Mouse (Mus musculus) left cerebral cortex, adult 2 months (tissue): Measurements from ENCODE around the gene Frs2. TPM values are rescaled to one million over a fixed set of nuclear protein-coding genes. Genes with fewer than 3 reads are reported as not detected.
A peak's percentile ranks its signal among the peaks of the same experiment; 100 is the strongest.

Experiments
- DNase-seq, 2 experiments: peaks; one replicate each; pipeline ENCODE4 v3.0.0; 2021 to 2022; ENCODE audit warnings: low spot score in 2 of 2, mixed read lengths in 1 of 2; ENCODE audit errors: extremely low spot score in 1 of 2
- H3K27ac ChIP-seq: fragments of 200-600 bp; 2 replicates; pipeline ENCODE4 v1.8.1; 2022
- H3K4me3 ChIP-seq: fragments of 200-600 bp; 2 replicates; pipeline ENCODE4 v1.8.1; 2022
- CTCF ChIP-seq: fragments of 200-600 bp; IDR thresholded peaks from 2 replicates; pipeline ENCODE4 v1.8.1; 2022; ENCODE audit warnings: antibody characterized with exemption, mild to moderate bottlenecking, moderate library complexity
- intact Hi-C: fragments of 180-260 bp; cut with DNase I; formaldehyde crosslinking; loops from one replicate; pipeline ENCODE4 v1.15.1; 2025
- total RNA-seq, 2 experiments: library from RNA; stranded (reverse); gene quantifications; 2 replicates each; pipeline ENCODE4 v1.2.3; 2021

Gene Frs2
- total RNA-seq, 2 experiments from 2014 or later, result 36.6 to 36.9 TPM

DNA sequence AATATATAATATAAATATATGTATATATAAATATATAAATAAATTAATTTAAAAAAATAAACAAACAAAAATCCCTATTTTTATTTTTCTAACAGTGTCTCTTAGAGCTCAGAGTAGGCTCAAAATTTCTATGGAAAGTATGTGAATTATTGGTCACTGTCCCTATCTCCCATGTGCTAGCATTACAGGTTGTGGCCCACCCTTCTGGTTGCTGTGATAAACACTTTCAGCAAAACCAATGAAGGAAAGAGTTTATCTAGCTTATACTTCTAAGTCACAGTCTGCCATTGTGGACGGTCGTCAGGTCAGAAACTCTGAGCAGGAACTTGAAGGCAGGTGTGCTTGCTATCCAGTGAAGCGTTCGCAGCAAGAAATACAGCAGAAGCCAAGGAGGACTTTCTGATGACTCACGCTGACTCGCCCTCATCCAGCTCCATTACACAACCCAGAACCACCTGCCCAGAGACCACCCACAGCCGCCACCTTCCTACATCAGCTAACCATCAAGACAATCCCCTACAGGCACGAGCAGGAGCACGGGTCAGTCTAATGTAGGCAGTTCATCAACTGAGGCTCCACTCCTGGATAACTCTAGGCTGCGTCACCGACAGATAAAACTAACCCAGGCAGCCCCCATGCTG lies 18.6 kb upstream of the Frs2 start:
- Histone ChIP-seq H3K27ac (no peak overlapping the region), H3K4me3 (no peak overlapping the region)
- intact Hi-C loops, result no loop called here
- no peak for TF ChIP-seq CTCF
- no peak for DNase-seq

DNA sequence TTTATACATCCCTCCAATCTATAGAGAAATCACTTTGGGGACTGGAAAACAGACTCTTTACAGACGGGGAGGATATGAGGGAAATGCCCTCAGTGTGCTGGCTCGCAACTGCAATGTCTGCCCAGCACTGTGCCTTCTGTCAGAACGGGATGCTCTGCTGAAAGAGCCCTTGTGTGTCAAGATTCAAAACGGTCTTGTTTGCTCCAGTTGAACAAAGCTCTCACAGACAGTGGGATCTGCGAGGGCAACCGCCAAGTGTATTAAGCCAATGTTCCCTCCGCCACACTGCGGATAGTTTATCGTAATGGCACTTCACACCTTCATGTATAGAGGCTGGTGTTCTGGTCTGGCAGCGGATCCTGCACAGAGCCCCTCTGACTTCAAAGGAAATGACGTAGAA lies 14.3 kb upstream of the Frs2 start:
- no peak for TF ChIP-seq CTCF
- intact Hi-C loops, result no loop called here
- H3K27ac ChIP-seq, result no peak overlapping the region
- no peak overlapping the region for H3K4me3 ChIP-seq
- no peak for DNase-seq

DNA sequence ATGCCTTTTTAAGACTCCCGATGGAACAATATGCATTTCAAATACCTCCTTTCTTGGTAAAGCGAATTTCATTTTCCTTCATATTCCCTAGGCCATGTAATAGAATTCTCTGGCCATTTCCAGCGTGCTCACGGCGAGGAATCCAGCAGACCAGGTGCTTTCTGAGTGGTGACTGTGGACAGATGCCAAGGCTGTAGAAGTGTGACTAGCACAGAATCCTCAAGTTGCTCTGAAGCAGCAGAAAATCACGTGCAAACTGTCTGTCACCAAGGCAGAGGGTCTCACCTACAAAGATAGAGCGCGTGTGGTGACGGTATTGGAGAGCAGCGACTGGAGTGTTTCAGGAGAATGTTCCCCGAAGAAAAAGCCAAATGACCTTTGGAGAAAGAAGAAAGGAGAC lies 11.8 kb upstream of the Frs2 start:
- Histone ChIP-seq H3K27ac (no peak overlapping the region), H3K4me3 (no peak overlapping the region)
- TF ChIP-seq CTCF, result no peak
- intact Hi-C loops, result no loop called here
- DNase-seq, result no peak

DNA sequence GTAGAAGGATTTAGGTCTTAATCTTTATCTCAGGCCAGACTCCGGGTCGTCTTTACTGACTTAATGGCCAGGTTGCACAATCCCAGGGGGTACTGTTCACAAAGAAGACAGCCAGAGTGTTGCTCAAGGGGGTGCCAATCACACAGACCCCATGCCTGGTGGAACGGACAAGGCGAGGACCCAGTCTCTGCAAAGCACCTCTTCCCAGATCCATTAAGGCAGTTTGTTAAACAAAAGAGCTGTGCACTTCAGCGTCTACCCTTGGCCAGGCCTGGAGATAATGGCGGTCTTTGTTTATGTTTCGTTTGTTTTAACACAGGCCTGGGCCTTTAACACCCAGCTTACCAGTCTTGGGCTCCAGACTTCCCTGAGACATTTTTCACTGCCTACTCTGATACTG lies 3.9 kb upstream of the Frs2 start:
- no peak overlapping the region for H3K4me3 ChIP-seq
- no peak for DNase-seq
- intact Hi-C loops, result no loop called here
- TF ChIP-seq CTCF, result no peak
- H3K27ac ChIP-seq, result no peak overlapping the region

DNA sequence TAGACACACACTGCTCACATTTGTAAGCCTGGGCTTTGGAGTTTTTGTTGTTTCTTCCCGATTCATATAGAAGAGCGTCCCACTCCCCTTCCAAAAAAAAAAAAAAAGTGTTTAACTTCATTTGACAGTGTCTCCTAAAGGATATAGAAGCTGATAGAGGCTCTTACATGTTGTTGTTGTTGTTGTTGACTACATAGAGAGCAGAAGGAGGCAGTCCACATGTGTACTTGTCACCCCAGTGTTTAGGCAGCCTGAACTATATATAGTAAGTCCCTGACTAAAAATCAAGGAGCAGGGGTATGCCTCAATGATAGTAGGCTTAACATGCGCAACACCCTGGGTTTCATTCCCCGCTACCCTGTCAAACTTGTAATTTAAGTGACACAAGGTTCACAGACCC lies 3.3 kb upstream of the Frs2 start:
- intact Hi-C loops, result no loop called here

DNA sequence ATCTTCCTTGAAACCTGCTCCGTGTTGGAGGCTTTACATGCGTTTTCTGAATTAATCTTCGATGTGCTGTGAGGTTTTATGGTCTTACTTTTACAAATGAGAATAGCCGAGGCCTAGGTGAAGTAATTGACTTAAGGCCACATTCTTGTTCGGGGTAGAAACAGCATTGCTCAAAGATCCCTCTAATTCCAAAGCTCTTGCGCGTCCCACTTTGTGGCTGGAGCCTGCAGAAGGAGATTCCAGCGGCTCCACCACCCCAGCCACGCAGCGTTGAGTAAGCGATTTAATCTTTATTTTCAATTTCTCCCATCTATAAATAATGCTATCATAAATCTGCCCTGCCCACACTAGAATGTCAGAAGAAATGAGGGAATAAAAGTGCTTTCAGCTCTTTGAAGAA lies 2.9 kb upstream of the Frs2 start:
- TF ChIP-seq CTCF, result no peak
- no peak overlapping the region for H3K4me3 ChIP-seq
- intact Hi-C loops, result no loop called here
- DNase-seq, result no peak
- no peak overlapping the region for H3K27ac ChIP-seq

More for the DNA sequence above, 3.3 kb upstream of the Frs2 start:
- TF ChIP-seq CTCF, result no peak
- no peak for DNase-seq
- no peak overlapping the region for H3K4me3 ChIP-seq
- H3K27ac ChIP-seq, result no peak overlapping the region

DNA sequence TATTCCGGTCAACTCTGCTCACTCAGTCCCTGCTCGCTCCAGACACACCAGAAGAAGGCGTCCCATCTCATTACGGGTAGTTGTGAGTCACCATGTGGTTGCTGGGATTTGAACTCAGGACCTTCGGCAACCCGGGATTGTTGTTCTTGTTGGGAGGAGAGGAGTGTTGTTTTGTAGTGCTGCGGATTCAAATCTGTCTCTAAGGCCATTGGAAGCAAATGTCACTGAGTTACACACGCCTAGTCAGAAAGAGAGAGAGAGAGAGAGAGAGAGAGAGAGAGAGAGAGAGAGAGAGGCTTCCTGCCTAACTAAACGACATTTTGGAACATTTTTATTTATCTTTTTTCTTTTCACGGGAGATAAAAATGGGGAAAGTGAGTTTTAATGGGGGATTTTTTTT lies 2.4 kb upstream of the Frs2 start:
- no peak for DNase-seq
- TF ChIP-seq CTCF, result no peak
- intact Hi-C loops, result no loop called here
- H3K4me3 ChIP-seq, result no peak overlapping the region
- no peak overlapping the region for H3K27ac ChIP-seq

DNA sequence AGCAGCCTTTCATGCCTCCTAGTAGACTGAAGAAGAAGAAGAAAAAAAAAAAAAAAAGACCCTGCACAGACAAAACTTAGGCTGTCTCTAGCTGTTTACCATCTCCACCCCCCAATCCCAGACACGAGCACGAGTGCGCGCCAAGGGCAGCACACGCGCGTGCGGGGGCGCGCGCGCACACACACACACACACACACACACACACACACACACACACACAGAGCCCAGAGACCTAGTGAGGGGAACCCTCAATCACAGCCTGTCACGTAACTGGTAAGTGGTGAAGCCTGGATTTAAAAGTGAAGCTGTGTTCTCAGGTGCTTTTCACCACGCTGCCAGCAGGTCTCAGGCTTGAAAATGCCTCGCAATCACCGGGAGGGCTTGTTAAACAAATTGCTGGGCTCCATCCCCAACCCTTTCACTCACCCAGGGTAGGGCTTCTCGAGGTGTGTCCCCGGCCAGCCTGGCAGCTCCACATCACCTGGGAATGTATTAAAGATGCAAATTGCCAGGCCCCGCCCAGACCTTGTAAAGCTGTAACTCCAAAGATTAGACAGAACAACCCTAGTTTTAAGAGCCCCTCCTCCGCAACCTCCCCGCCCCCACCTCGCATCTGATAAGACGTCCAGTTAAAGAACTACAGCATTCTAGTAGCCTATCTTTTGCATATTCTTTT lies 1.7 kb upstream of the Frs2 start:
- peak in 1 of 2 experiments; percentile 22 for DNase-seq
- no peak; the same call in 1 of the 2 replicates for TF ChIP-seq CTCF
- Histone ChIP-seq H3K4me3 (peak overlapping the region; percentile 45), H3K27ac (no peak overlapping the region; the same call in 1 of the 2 replicates)
- intact Hi-C loops, result loop anchor here (5.0 to 10.0 kb wide), 4 partner anchors 57 to 195 kb away; partner anchors contain the start of genes Rab3ip and Yeats4

DNA sequence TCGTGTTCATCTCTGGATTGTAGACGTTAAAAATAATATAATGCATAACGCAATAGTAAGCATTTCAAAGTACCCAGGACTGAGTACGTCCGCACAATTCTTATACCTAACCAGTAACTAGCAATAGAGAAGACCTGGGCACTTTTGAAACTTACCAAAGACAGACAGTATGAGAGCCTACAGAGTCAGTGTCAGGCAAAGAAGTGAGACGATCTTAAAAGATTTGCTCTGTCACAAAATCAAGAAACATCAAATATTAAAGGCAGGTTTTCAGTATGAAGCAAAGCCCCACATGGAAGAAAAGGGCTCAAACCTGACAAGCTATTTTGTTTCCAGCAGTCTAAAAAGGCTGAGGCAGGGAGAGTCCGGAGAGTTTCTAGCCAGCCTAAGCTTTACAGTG lies 907 bp upstream of the Frs2 start:
- TF ChIP-seq CTCF, result no peak
- intact Hi-C loops, result loop anchor here (5.0 to 10.0 kb wide), 4 partner anchors 58 to 194 kb away; partner anchors contain the start of genes Rab3ip and Yeats4
- Histone ChIP-seq H3K27ac (no peak overlapping the region), H3K4me3 (peak overlapping the region; percentile 86)
- DNase-seq, result no peak

DNA sequence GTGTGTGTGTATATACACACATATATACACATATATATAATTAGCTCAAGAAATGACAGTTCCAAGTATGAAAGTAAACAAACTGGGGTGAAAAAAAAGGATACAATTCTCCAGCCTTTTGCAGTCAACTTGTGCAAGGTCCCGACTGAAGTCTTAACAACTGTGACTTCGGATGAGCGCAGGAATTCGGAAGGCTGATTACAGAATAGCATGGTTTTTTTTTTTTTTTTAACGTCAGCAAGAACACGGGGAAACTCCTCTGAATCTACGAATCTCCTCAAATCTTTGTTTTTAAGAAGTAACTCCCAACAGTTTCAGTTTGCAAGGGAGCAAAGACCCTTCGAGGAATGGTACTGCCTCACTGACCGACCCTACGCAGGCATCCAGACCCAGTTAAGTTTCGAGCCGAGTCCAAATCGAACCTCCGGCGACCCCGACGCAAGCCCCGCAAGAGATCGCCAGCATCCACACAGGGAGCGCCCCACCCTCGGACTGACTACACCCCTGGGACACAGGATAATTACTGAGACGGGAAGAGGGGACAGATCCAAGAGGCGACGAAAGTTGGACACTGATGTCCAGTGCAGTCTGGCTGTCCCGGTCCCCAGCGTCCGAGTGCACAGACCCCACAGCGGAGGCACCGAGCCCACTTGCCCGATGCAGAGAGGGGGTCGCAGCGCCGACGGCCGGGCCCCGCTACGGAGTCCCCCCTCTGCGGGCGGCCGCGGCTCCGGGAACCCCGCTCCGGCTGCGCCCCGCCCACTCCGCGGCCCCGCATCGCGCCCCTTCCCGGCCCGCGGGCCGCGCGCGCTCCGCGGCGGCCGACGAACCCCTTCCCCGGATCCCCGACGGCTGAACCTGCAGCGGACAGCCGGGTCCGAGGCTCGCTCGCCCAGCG lies 622 bp downstream of the Frs2 start:
- intact Hi-C loops, result loop anchor here (1.0 to 10.0 kb wide), 5 partner anchors 60 to 193 kb away; partner anchors contain the start of genes Cct2, Rab3ip and Yeats4
- Histone ChIP-seq H3K27ac (peak overlapping the region; percentile 82), H3K4me3 (peak overlapping the region; percentile 86)
- DNase-seq, result peak in 1 of 2 experiments; percentile 16
- TF ChIP-seq CTCF, result no peak

DNA sequence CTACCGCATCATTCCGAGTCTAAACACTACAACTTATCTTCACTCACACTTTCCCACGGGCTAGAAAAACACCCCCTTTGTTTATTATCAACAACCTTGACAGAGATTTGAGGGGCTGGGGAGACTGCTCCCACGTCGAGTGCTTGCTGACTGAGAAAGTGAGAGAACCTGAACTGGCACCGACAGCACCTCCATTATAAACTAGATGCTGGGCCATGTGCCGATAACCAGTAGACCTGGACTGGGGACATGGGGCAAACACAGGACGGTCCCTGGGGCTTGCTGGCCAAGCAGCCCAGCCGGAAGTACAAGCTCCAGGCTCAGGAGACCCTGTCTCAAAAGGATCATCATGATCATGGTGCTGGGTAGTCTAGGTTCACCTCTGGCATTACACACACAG lies 1.9 kb downstream of the Frs2 start:
- no peak for DNase-seq
- Histone ChIP-seq H3K27ac (no peak overlapping the region), H3K4me3 (no peak overlapping the region)
- intact Hi-C loops, result loop anchor here (5.0 to 10.0 kb wide), 4 partner anchors 61 to 192 kb away; partner anchors contain the start of genes Rab3ip and Yeats4
- no peak for TF ChIP-seq CTCF
